Mouse (Mus musculus): Measurements from ENCODE around the gene Copg1. TPM values are rescaled to one million over a fixed set of nuclear protein-coding genes. Genes with fewer than 3 reads are reported as not detected.
"Not testable (repeated sequence)": the region's sequence is repeated elsewhere in the genome, so short reads cannot be mapped to it uniquely, and the experiment has no call there.

Copg1 gene
- total RNA-seq, 2 experiments from 2014 or later: 27.9 to 28.9 TPM

DNA sequence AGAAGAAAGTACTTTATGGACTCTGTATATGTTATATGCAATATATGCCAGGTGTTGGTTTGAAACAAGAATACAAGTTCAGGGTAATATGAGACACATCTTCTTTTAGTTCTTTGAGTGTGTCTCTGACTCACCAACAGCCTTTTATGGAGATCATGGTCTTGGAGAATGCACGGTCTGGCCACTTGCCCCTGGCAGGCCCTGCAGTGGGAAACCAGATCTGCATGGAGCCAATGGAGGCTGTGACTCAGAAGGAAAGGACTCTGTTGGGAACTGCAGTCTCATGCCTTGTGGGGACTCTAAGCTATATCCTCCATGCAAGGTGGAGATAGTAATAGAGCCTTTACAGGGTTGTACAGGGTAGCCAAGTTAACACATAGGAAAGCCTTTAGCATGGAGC lies 12.5 kb upstream of the Copg1 start:
- peak; percentile 96 for DNase-seq (ENCODE audit: low spot score)

DNA sequence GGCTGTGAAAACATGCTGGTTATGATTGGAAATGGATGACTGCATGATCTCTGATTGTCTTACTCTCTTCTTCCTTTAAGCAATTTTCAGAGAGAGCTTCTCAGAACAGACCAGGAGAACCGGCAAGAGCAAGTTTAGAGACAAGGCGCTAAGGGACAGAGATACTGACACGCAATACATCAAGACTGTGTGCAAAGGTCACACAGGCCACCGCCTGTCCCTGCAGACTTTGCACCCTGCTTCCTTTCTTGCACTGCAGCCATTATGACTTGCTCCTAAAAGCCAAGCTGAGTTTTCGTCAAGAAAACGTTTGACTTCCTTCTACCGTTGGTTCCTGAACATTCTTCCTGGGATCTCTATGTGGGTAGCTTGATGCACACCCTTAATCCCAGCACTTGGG lies 12.1 kb upstream of the Copg1 start:
- DNase-seq (ENCODE audit: low spot score): no peak

DNA sequence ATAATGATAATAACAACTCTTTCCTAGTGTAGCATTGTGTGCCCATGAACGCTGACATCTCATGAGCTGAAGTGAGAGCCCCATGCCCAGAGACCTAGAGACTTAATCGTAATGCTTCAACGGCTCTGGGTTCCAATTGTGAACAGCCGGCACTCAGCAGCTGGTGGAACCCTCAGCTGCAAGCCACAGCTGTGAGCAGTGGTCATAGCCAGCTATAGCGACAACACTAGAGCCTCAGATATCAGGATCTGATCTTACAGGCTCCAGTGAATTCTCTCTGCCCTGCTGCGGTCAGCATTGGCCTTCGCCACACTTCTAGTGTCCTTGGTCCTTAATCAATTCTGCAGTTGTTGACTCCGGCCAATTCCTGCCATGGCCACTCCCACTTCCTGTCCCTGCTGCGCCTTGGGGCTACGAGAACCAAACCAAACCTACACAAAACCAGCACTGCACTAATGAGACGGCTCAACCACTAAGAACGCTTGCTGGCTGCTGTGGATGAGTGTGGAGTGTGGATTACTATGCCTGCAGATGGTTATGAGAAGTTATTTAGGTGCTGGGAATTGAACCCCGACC lies 11.5 kb upstream of the Copg1 start:
- peak; percentile 44 for DNase-seq (ENCODE audit: low spot score)

DNA sequence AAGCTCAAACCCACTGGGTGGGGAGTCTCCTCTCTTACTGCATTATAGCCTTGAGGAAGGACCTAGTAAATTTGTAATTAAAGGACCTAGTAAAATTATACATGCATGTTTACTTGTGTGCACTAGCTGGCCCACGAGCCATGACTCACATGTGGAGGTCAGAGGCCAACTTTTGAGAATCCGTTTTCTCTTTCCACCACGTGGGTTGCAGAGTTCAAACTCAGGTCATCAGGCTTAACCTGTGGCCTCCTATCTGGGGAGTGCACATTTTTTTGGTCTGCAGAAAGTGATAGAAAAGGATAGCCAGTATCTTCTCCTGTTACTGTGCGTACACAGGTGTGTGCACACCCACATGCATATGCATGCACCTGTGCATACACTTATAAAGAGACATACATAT lies 8.6 kb upstream of the Copg1 start:
- DNase-seq (ENCODE audit: low spot score): no peak

DNA sequence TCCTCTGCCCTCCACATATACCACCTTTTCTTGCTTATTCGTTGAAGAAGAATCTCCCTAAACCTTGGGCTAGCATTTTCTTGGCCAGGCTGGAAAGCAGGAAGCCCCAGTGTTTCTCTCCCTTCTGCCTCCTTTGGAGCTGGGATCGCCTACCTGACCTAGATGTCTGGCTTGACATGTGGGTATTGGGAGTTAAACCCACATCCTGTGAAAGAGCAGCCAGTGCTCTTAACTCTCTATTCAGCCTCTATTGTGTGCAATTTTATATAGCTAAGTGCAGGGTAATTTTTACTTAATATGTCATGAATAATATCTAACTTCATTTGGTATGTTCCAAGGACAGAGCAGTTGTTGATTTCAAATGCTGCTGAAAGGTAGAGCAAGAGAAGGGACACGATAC lies 8.0 kb upstream of the Copg1 start:
- DNase-seq (ENCODE audit: low spot score): no peak

DNA sequence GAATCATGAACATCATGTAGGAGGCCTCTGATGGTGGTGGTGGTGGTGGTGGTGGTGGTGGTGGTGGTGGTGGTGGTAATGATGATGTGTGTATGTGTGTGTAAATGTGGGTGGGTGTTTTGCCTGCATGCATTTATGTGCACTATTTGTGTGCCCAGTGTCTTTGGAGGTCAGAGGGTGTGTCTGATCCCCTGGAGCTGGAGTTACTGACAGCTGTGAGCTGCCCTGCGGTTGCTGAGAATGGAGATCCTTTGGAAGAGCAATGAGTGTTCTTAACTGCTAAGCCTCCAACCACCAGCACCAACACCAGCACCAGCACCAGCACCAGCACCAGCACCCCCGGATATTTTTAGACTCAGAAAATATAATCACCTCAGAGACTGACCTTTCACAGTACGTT lies 5.4 kb upstream of the Copg1 start:
- DNase-seq (ENCODE audit: low spot score): no peak

DNA sequence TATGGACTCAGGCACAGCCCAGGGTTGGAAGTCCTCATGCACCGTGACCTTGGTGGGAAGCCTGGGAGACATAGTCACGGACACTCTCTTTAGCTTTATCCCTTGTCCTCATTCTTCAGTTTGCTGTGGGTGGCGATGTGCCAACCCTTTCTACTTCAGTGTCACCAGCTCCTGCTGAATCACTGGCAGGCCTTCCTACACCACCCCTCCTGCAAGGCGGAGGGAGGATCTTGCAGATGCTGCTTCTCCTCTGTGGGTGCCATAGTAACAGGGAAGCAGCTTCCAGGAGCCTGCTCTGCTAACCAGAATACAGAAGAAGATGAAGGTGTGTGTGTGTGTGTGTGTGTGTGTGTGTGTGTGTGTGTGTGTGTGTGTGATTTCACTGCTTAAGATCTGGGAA lies 4.8 kb upstream of the Copg1 start:
- no peak for DNase-seq (ENCODE audit: low spot score)

DNA sequence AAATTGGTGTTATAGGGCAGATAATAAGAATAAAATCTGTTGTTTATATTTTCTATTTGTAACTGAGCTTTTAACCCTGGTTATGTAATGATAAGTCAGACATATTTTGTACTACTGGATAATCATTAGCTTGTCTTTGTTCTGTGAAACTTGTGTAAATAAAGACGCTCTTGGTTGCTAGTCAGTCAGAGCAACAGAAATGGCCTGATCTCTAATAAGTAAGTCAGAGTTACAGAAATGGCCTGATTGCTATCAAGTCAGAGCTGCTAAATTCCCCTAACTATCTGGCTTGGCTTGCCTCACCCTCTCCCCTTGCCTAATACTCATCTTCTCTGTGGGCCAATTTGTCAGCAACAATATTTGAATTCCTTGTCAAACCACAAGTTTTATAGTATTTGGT lies 893 bp upstream of the Copg1 start:
- no peak for DNase-seq (ENCODE audit: low spot score)

DNA sequence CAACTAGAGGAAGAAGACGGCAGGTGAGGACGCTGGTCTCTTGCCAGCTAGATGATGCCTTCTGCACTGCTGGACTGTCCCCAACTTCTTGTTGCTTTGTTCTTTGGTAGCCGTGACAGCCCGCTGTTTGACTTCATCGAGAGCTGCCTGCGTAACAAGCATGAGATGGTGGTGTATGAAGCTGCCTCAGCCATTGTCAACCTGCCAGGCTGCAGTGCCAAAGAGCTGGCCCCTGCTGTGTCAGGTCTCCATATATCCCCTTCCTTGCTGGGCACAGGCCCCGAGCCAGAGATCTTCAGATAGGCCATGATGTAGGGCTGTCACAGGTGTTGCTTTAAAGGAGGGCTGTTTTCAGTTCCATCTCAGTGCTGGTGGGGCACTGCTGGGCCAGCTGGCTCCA lies 6.3 kb downstream of the Copg1 start:
- no peak for DNase-seq (ENCODE audit: low spot score)

DNA sequence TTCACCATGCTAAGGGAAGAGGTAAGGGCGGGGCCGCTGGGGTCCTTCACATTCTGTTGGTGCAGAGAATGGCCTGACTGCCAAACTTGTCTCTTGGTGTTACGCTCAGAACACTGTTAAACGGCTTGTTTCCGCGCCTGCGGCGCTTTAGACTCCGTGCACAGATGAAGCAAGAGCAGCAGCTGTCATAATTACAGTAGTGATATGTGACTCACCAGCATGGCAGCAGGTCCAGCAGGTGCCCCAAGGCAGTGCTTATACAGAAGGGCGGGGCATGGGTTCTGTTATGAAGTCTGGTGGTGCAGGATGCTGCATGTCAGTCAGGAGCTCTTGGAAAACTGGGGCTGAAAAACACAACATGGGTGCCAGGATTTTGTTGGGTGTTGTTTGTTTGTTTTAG lies 10.4 kb downstream of the Copg1 start:
- DNase-seq (ENCODE audit: low spot score): no peak

DNA sequence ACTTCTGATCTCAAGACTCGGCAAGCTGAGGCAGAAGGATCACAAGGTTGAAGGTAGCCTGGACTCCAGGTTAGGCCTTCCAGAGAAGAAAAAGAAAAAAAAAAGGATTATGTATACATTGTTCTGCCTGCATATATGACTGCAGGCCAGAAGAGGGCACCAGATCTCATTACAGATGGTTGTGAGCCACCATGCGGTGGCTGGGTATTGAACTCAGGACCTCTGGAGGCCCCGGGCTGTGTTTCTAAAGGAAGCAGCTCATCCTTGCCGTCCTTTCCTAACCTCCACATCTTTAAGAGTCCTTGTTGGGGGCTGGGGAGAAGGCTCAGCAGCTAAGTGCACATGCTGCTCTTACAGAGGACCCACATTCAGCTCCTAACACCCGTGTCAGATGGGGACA lies 19.0 kb downstream of the Copg1 start:
- DNase-seq (ENCODE audit: low spot score): no peak

DNA sequence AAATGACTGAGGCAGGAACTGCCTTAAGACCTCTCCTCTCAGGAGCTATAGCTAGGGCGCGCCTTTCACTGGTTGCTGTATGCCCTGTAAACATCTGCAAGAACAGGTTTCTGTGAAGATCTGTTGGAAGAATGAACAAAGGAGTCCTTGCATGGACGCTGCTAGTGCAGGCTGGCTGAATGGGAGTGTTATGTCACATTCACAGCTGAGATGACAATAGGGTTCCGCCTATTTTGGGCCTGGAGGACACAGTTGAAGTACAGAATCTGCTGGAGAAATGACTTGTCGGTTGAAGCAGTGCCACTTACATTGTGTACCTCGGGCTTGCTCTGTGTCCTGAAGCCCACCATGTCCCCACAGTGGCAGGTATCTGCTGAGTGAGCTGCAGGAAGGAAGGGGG lies 21.6 kb downstream of the Copg1 start:
- DNase-seq (ENCODE audit: low spot score): no peak

DNA sequence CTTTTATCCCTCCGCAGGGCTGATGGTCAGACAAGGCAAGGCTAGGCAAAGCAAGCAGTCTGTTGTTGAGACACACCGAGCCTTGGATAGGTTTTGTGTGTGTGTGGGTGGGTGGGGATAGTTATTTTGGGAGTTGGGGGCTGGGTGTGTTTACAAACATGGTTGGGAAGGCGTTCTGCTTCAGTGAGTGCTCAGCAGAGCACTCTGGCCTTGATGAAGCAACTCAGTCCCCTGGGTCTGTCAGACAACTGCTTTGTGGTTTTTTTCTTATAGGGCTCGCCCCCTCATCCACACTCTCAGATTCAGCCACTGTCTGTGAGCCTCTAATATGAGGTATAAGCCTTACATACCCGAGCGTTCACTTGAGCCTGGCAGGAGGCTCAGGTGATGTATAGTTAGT lies 23.9 kb downstream of the Copg1 start:
- no peak for DNase-seq (ENCODE audit: low spot score)

DNA sequence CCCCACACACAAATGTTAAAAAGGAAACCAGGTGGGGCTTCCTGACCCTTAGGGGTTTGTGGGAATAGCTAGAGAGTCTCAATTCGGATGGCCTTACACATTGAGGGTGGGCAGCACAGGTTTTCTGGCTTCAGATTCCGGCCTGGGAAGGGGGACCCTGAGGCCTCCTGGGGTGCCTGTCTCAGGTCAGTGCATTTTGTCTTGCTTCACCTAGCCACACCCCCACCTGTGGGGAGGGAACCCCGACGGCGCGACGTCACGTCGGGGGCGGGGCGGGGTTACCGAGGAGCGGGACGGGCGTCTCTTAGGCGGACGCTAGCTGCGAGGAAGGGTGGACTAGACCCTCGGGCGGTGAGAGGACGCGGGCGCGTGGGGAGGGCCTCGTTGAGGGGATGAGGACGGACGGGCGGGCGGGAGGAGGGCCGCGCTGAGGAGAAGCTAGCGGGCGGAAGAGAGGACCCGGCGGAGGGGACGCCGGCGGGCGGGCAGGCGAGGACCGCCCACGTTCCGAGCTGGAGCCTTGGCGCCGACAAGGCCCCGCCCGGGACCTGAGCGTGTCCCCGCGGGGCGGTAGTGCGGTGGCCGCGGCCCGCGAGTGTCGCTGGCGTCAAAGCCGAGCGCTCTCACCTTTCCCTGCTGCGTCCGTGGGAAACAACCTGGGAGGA lies 26.2 kb downstream of the Copg1 start, which contains the start of gene Hmces:
Gene Hmces, plus strand, starts transcription at position 275 of the 665 bp plus-strand sequence.
- peak; percentile 40 for DNase-seq (ENCODE audit: low spot score)

DNA sequence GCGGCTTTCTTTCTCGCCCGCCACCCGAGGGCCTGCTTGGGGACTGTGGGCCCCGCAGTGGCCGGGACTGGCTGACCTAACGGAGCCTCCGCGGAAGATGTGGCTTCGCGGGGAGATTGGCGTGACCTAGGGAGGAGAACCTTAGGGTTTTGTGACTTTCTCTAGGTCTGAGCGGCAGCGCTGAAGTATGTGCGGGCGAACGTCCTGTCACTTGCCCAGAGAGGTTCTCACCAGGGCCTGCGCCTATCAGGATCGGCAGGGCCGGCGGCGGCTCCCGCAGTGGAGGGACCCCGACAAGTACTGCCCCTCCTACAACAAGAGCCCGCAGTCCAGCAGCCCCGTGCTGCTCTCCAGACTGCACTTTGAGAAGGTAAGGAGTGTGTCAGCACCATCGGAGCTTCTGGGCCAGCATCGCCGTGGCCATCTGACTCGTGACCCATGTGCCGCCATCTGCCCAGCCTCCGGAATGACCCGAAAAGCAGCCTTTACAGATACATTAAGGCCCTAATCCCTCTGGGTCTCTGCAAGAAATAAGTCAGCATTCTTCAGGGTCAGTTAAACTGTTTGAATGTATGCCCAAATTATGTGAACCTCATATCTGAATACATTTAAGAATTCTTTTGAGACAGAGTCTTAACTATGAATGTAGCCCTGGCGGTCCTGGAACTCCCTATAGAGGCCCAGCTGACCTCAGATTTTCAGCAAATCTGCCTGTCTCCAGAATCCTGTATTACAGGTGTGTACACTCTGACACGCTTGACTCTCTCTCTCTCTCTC lies 26.9 kb downstream of the Copg1 start:
- DNase-seq (ENCODE audit: low spot score): peak; percentile 43

DNA sequence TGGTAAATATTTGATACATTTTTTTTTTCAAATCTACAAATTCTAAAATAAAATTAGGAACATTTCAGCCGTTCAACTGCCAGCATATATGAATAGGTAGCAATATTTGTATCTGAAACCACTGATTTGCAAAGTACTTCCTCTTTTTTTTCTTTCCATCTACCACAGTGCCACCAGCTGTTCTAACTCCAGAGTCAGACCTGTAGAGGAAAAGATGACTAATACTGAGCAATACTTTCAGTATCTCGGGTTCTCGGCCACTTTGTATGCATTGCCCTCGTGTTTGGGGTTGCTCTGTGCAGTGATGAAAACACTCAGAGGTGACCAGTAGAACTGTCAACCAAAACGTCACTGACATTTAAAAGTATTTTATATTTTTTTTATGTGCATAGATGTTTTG lies 28.3 kb downstream of the Copg1 start:
- DNase-seq (ENCODE audit: low spot score): no peak

DNA sequence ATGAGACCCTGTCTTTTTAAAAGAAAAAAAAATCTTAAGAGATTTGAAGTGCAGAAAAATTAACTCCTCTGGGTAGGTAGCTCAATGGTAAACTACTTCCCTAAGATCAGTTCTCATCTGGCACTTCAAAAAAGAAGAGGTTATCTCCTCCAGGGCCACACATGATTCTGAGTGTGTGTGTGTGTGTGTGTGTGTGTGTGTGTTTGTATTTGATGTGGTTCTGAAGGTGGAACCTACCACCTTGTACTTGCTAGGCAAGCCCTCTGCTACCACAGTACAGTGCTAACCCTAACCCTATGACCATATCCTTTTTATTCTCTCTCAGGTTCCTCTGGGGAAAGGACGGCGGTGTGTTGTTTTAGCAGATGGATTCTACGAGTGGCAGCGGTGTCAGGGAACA lies 33.6 kb downstream of the Copg1 start:
- no peak for DNase-seq (ENCODE audit: low spot score)

DNA sequence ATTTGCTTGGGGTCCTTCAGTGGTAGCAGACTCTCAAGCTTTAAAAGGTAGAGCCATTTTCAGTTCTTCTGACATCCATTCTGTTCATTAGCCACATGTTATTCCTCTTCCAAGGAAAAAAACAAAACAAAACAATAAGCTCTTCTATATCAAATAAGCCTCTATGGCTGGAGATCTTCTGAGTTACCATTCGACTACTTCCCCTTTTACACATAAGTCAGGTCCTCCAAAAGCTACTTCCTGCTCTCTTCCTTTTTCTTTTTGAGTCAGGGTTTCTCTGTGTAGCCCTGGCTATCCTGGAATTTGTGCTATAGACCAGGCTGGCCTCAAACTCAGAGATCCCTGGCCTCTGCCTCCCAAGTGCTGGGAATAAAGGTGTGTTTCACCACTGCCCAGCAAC lies 36.0 kb downstream of the Copg1 start:
- no peak for DNase-seq (ENCODE audit: low spot score)

DNA sequence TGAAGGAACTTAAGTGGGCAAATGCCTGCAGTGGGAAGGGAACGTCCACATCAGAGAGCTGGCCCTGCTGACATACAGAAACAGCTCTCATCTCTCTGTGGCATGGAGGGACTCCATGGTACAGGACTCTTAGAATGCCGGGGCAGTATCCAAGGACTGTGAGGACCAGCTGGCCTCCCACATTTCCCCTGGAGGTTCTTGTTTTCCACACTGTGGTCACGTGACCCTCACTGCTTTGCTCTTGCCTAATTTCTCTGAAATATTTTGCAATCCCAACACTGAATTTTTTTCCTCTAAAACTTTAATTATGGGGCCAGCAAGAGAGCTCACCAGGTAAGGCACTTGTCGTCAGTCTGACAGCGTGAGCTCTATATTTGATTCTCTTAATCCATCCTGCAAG lies 47.4 kb downstream of the Copg1 start:
- peak; percentile 54 for DNase-seq (ENCODE audit: low spot score)

DNA sequence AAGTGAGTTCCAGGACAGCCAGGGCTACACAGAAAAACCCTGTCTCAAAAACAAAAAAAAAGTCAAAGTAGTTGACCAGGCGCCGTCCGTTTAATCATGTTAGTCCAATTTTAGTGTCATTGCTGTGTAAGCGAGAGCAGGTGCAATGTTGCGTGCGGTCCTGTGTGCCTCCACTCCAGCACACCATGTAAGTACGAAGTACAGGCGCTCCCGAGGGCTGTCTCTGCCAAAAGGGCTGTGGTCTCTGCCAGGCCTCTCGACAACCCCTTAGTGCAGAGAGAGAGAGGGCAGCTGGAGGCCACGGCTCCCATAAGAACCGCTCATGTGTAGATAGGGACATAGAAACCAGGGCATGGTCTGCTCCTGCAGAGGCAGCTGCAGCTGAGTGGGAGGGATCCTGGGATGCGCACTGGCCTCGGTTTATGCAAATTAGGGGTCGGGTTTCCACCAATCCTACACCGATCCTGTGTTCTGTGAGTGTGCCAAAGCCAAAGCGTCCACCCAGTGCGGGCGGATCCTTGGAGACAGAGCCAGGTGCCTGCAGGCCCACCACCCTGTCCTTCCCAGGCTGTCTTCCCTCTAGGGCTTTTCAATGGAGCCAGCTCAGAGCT lies 49.7 kb downstream of the Copg1 start:
- DNase-seq (ENCODE audit: low spot score): no peak

DNA sequence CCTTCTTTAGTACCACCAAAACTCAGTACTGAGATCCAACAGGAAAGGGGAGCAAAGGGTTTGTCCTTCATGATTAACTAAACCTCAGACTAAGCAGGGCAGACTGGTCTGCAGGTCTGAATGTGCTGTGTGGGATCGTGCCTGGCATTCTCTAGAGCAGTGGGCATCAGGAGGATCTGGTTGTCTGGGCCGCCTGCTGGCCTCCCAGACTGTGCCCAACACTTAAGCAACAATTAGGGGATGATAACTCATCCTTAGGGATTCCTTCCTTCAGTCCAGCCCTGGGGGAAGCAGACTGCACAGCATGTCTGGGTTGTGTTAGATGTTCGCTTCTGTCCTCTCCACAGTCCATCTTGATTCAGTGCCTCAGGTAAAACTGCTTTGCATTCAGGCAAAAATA lies 51.3 kb downstream of the Copg1 start:
- DNase-seq (ENCODE audit: low spot score): no peak

DNA sequence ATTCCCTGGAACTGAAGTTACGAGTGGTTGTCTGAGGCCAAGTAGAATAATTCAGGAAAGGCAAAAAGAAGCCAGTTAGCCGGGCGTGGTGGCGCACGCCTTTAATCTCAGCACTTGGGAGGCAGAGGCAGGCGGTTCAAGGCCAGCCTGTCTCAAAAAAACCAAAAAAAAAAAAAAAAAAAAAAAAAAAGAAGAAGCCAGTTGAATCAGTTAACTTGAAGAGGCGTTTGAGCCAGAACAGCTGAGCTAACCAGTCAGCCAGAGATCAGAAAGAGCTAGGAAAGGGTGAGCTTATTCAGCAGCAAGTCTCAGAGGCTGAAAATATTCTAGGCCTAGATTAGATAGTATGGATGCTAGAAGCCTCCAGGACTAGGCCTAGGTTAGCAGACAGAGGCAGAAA lies 54.6 kb downstream of the Copg1 start:
- no peak for DNase-seq (ENCODE audit: low spot score)

DNA sequence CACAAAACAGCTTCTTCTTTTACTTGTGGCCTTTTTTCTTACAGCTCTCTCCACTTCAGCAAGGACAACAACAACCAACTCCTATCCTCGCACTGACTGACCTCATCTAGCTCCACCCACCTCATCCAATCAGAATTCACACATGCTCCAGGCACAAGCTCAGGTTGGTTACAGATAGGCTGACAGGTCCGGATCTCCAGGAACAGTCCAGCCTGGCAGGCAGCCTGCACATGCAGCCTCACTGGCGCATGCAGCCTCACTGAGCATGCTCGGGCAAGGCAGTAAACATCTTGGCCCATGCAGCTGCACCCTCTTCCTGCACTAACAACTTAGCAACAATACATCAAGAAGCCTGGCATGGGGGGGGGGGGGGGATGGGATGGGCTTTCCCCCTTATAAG lies 74.8 kb downstream of the Copg1 start:
- DNase-seq (ENCODE audit: low spot score): not testable (repeated sequence)

Measured in gastrocnemius, adult 18-20 months (tissue).